Mouse (Mus musculus): ENCODE measurements around the gene Abo.
A peak's percentile ranks its signal among the peaks of the same experiment; 100 is the strongest.

Gene Abo

DNA sequence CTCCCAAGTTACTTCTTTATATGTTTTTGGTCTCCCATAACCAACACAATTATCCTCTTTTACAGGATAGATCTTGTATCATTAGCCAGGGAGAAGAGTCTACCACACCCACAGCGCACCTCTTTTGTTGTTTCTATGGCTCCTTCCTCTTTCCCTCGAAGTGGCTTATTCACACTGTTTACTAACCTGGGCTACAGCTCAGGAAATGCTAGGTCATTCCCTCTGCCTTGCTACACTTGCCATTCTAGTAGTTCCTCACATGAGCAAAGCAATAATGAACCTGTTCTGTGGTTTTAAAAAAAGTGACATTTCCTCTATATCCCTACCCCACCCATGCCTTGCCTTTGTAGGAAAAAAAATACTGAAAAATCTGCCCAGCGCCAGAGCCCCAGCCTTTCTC is 1.9 kb downstream of the Abo start:
- DNase-seq = no peak

DNA sequence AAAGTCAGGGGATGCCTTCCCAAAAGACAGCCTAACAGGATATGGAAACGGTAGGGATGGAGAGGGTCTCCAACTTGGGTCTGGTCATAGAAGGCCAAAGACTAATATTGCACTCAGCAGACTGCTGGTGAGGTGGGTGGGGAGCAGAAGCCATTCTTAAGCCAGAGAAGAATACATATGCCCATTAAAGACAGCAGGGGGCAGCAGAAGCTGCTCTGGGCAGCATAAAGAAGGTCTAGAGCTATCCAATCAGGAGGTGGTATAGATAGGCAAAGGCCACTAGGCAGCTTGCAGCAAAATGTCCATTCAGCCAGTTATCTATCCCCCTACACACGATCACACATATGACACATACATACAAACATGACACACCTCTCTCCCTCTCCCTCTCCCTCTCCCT is 17.1 kb downstream of the Abo start:
- DNase-seq = peak in 1 of 2 experiments; percentile 9

DNA sequence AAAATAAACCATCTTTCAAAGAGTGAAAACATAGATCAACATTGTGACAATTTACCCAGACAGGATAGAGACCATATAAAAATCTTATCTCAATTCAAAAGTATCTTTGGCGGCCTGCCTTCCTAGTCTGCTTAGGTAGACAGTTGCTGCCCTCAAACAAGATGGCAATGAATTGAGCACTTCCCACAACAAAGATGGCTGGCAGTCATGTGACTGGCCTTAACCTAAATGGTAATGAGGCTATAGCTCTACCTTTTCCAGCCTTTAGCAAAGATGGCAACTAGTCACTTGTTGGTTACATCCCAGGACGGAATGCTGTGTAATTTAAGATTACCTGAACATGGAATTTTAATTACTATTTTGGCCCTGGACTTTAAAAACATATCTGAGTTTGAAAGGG is 32.3 kb downstream of the Abo start:
- no peak for DNase-seq

DNA sequence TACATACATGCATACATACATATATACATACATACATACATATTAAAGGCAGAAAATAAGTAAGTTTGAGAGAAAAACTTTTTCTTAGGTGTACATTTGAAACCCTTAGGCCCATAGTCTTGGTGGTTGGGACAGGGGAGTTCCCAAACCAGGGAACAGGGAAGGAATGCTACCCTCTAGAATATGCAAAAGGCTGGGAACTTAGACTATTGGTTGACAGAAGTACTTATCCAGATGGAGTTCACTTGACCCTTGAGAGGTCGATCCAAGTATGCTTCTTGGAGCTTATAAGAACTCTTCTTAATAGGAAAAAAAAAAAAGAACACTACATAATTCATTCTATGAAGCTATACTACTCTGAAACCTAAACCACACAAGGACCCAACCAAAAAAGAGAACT is 36.7 kb downstream of the Abo start:
- peak in 1 of 2 experiments; percentile 24 for DNase-seq

DNA sequence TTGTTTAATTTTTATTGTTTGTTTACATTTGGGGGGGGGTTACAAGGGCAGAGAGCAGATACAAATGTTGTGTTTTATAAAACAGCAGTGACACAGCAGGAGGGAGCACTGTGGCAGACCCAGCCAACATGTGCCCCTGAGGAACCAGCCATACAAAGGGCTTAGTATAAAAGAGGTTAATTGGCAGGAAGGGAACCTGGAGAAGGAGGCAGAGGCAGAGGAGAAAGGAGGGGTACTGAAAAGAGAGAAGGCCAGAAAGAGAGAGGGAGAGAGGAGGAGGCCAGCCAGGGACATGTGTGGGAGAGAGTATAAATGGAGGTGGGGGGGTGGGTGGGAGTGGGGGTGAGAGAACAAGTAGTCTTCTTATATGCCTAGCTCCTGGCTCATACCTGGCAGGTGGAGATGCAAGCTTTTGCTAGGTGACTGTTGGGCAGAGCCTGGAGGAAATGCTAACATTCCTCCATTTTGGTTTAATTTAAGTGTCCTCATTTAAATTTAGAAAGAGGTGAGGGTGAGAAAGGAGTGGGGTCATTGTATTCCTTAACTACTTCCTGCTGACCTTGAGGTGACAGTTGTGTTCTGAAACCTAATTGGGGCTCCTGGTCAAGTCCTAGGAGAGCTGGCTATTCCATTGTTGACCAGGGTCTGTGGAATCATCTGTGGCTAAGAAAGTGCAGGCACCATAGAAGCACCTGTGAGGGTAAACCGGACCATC is 37.4 kb downstream of the Abo start:
- DNase-seq = no peak

Measured in lung, adult 18-20 months (tissue).